Mouse (Mus musculus): ENCODE measurements at regions not wholly inside any gene's neighbourhood (a gene's known extent, or its start where the extent isn't known, plus 50 kb on each side); places are given as distances from the start of the nearest gene placed in this dataset.
A peak's percentile ranks its signal among the peaks of the same experiment; 100 is the strongest.

GRCm38 (mm10) chr9:61120931-61121391 lies 251.2 kb upstream of the Tle3 start:
- WGBS, result 63% methylated on average over 10 of the region's 10 CpGs
- H3K4me2 ChIP-seq, result no peak overlapping the region
- H3K27ac ChIP-seq (ENCODE audit: low read depth), result no peak overlapping the region
- no peaks in the 10 kb centered on the region for H3K36me3 ChIP-seq (ENCODE audit: insufficient read depth)
- no peaks in the 10 kb centered on the region for H3K9me3 ChIP-seq (ENCODE audit: low read depth, low read length)
- TF ChIP-seq CTCF (IDR thresholded peaks at IDR 0.05; ENCODE audit: low read depth), result no peak
- no peaks in the 10 kb centered on the region for H3K4me1 ChIP-seq (ENCODE audit: insufficient read depth)
- DNase-seq (no peak), ATAC-seq (ENCODE audit: insufficient read depth) (no peak)
- no peaks in the 10 kb centered on the region; the same call in none of the 2 replicates for H3K27me3 ChIP-seq (ENCODE audit: insufficient read depth, low read length)
- no peak overlapping the region for H3K4me3 ChIP-seq (ENCODE audit: low read depth, low read length)
- no peak overlapping the region for H3K9ac ChIP-seq

GRCm38 (mm10) chr9:61123431-61123830 lies 248.7 kb upstream of the Tle3 start:
- no peak overlapping the region for H3K27ac ChIP-seq (ENCODE audit: low read depth)
- no peak overlapping the region for H3K4me3 ChIP-seq (ENCODE audit: low read depth, low read length)
- DNase-seq (no peak), ATAC-seq (ENCODE audit: insufficient read depth) (no peak)
- no peaks in the 10 kb centered on the region for H3K9me3 ChIP-seq (ENCODE audit: low read depth, low read length)
- TF ChIP-seq CTCF (IDR thresholded peaks at IDR 0.05; ENCODE audit: low read depth), result no peak
- no peaks in the 10 kb centered on the region for H3K4me1 ChIP-seq (ENCODE audit: insufficient read depth)
- H3K4me2 ChIP-seq, result no peak overlapping the region
- H3K27me3 ChIP-seq (ENCODE audit: insufficient read depth, low read length), result no peaks in the 10 kb centered on the region; the same call in none of the 2 replicates
- H3K9ac ChIP-seq, result no peak overlapping the region
- no peaks in the 10 kb centered on the region for H3K36me3 ChIP-seq (ENCODE audit: insufficient read depth)

DNA sequence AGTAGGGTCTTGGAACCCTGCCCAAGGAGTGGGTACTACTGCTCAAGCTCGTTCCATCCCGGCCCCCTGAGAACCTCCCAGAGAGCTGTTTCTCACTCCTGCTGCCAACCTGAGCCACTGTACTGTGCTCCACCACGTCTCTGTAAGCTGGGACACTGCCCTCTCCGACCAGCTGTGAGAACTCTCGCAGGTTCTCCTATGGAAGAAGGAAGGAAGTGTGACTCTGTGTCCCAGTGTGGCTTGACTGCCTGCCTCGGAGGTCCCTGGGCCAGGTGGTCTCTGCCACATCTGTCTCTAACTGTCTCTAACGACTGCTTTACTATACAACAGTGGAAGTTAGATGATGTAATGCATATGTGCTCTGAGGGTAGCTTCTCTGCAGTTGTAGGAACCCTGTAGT lies 246.4 kb upstream of the Tle3 start:
- no peak for DNase-seq
- Histone ChIP-seq H3K27me3 (ENCODE audit: insufficient read depth, low read length) (no peaks in the 10 kb centered on the region; the same call in none of the 2 replicates), H3K36me3 (ENCODE audit: insufficient read depth) (no peaks in the 10 kb centered on the region), H3K4me3 (ENCODE audit: low read depth, low read length) (no peak overlapping the region), H3K27ac (ENCODE audit: low read depth) (no peak overlapping the region), H3K9me3 (ENCODE audit: low read depth, low read length) (no peaks in the 10 kb centered on the region), H3K4me1 (ENCODE audit: insufficient read depth) (no peaks in the 10 kb centered on the region), H3K4me2 (no peak overlapping the region), H3K9ac (no peak overlapping the region)
- ATAC-seq (ENCODE audit: insufficient read depth), result no peak
- 56% methylated on average over 7 of the region's 7 CpGs for WGBS
- no peak for TF ChIP-seq CTCF (IDR thresholded peaks at IDR 0.05; ENCODE audit: low read depth)

- Histone ChIP-seq H3K4me3 (ENCODE audit: low read depth, low read length) (no peak overlapping the region), H3K36me3 (ENCODE audit: insufficient read depth) (no peaks in the 10 kb centered on the region), H3K27ac (ENCODE audit: low read depth) (no peak overlapping the region), H3K27me3 (ENCODE audit: insufficient read depth, low read length) (no peaks in the 10 kb centered on the region; the same call in 1 of the 2 replicates), H3K4me2 (no peak overlapping the region), H3K9me3 (ENCODE audit: low read depth, low read length) (no peaks in the 10 kb centered on the region), H3K4me1 (ENCODE audit: insufficient read depth) (no peaks in the 10 kb centered on the region), H3K9ac (no peak overlapping the region)
- TF ChIP-seq CTCF (IDR thresholded peaks at IDR 0.05; ENCODE audit: low read depth), result no peak
- ATAC-seq (ENCODE audit: insufficient read depth) (no peak), DNase-seq (no peak)
- WGBS, result 54% methylated on average over 2 of the region's 2 CpGs
These were observed 244.1 kb upstream of the Tle3 start for GRCm38 (mm10) chr9:61128077-61128476.

DNA sequence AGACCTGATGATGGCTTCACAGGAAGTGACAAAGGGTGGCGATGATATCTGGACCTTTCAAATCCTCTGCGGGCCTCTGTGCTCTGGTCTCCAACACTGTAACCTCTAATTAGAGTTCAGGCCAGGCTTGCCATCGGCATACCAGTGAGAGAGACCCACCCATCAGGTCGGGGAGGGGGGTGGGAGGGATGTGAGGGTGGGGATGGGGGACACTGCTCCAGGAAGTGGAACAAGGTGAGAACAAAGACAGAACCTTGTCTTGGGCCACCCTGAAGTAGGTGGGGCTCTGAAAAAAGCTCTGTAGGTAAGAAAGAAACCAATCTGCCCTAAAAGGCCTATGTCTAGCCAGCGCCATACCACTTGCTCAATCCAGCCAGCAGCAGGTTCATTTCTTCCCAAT lies 243.0 kb upstream of the Tle3 start:
- DNase-seq, result no peak
- Histone ChIP-seq H3K36me3 (ENCODE audit: insufficient read depth) (no peaks in the 10 kb centered on the region), H3K9ac (no peak overlapping the region), H3K4me3 (ENCODE audit: low read depth, low read length) (no peak overlapping the region), H3K4me1 (ENCODE audit: insufficient read depth) (no peaks in the 10 kb centered on the region), H3K9me3 (ENCODE audit: low read depth, low read length) (no peaks in the 10 kb centered on the region), H3K27ac (ENCODE audit: low read depth) (no peak overlapping the region), H3K4me2 (no peak overlapping the region), H3K27me3 (ENCODE audit: insufficient read depth, low read length) (no peaks in the 10 kb centered on the region; the same call in 1 of the 2 replicates)
- TF ChIP-seq CTCF (IDR thresholded peaks at IDR 0.05; ENCODE audit: low read depth), result no peak
- ATAC-seq (ENCODE audit: insufficient read depth), result no peak
- WGBS, result 62% methylated on average over 5 of the region's 5 CpGs

DNA sequence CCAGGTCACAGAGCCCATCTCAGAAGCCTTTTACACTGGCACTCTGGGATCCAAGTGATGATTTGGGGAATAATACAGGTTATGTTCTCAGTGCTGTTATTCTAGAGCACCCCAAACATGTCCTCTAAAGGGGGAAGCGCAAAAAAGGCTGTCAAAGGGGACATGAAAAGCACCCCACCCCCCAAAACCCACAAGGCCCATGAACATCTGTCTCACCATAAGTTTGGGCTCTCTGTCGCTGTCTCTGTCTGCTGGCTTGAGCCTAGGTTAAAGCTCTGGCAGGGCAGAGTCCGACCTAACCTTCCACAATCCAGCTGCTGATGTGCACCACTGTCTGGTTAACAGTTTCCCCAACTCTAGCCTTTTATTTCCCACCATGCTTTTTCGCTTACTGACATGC lies 241.3 kb upstream of the Tle3 start:
- no peaks in the 10 kb centered on the region for H3K9me3 ChIP-seq (ENCODE audit: low read depth, low read length)
- WGBS, result 65% methylated on average over 4 of the region's 4 CpGs
- no peak overlapping the region for H3K9ac ChIP-seq
- H3K4me1 ChIP-seq (ENCODE audit: insufficient read depth), result peaks cover 6% of the 10 kb centered on the region; the same call in 1 of the 2 replicates
- no peak overlapping the region for H3K4me3 ChIP-seq (ENCODE audit: low read depth, low read length)
- H3K27ac ChIP-seq (ENCODE audit: low read depth), result no peak overlapping the region
- DNase-seq (no peak), ATAC-seq (ENCODE audit: insufficient read depth) (no peak)
- H3K27me3 ChIP-seq (ENCODE audit: insufficient read depth, low read length), result no peaks in the 10 kb centered on the region; the same call in 1 of the 2 replicates
- no peak overlapping the region for H3K4me2 ChIP-seq
- TF ChIP-seq CTCF (IDR thresholded peaks at IDR 0.05; ENCODE audit: low read depth), result no peak
- H3K36me3 ChIP-seq (ENCODE audit: insufficient read depth), result no peaks in the 10 kb centered on the region

GRCm38 (mm10) chr9:61135263-61135882 lies 236.8 kb upstream of the Tle3 start:
- no peak for TF ChIP-seq CTCF (IDR thresholded peaks at IDR 0.05; ENCODE audit: low read depth)

More at GRCm38 (mm10) chr9:61135263-61135882, 236.8 kb upstream of the Tle3 start:
- H3K27ac ChIP-seq (ENCODE audit: low read depth), result no peak overlapping the region
- peaks cover 6% of the 10 kb centered on the region; the same call in 1 of the 2 replicates for H3K4me1 ChIP-seq (ENCODE audit: insufficient read depth)
- H3K36me3 ChIP-seq (ENCODE audit: insufficient read depth), result no peaks in the 10 kb centered on the region
- no peak overlapping the region for H3K4me2 ChIP-seq
- no peak overlapping the region for H3K4me3 ChIP-seq (ENCODE audit: low read depth, low read length)
- no peaks in the 10 kb centered on the region; the same call in 1 of the 2 replicates for H3K27me3 ChIP-seq (ENCODE audit: insufficient read depth, low read length)
- no peak overlapping the region for H3K9ac ChIP-seq
- H3K9me3 ChIP-seq (ENCODE audit: low read depth, low read length), result no peaks in the 10 kb centered on the region
- ATAC-seq (ENCODE audit: insufficient read depth) (peak; percentile 71; the same call in 1 of the 2 replicates), DNase-seq (peak; percentile 41)
- WGBS, result 32% methylated on average over 10 of the region's 10 CpGs

All from lung, embryonic 14.5 days (tissue).